Mouse (Mus musculus) thymus, adult 2 months (tissue): ENCODE measurements around the gene Msl1.

ENCODE experiments used
- CTCF ChIP-seq: fragments of 200-500 bp; IDR thresholded peaks from 2 replicates; pipeline ENCODE4 v1.5.1; 2012; ENCODE audit warnings: mild to moderate bottlenecking, control low read depth, low read length, moderate library complexity, borderline replicate concordance; ENCODE audit not compliant: control insufficient read depth, poor library complexity, insufficient read depth; ENCODE audit errors: extremely low read depth
- POLR2A ChIP-seq: fragments of 200-500 bp; IDR thresholded peaks from 2 replicates; pipeline ENCODE4 v1.6.1; 2012; ENCODE audit warnings: mild to moderate bottlenecking, low read length, control low read depth, moderate library complexity; ENCODE audit not compliant: control insufficient read depth, poor library complexity, insufficient read depth; ENCODE audit errors: extremely low read depth

DNA sequence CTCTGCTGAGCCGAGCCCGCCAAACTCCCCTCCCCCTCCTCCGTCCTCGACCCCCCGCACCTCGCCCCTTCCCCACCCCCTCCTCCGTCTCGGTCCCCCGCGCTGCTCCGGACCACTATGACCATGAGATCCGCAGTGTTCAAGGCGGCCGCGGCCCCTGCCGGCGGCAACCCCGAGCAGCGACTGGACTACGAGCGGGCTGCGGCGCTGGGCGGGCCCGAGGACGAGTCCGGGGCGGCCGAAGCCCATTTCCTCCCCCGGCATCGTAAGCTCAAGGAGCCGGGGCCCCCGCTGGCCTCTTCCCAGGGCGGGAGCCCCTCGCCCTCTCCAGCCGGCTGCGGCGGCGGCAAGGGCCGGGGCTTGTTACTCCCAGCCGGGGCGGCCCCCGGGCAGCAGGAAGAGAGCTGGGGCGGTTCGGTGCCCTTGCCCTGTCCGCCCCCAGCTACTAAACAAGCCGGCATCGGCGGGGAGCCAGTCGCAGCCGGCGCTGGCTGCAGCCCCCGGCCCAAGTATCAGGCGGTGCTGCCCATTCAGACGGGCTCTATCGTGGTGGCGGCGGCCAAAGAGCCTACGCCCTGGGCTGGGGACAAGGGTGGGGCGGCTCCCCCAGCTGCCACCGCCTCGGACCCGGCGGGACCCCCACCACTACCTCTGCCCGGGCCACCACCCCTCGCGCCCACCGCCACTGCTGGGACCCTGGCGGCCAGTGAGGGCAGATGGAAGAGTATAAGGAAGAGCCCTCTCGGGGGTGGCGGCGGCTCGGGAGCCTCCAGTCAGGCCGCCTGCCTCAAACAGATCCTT, 598 bp downstream of the Msl1 start:
- TF ChIP-seq POLR2A, result no peak
- TF ChIP-seq CTCF, result no peak
